Comparison of ENCODE assay signal across 18 mouse cellular contexts in genomic region chr1:189550851-189551250, GRCm38 (mm10).
A peak's percentile ranks its signal among the peaks of the same experiment; 100 is the strongest.
DNase-seq lines count a peak whose midpoint lies in the region; ATAC-seq and TF ChIP-seq lines count a peak whose summit lies in the region.
"Had no signal": no experiment of that assay in that cellular context is flagged by ENCODE, and none has a peak within 500 bp of the region (broad histone marks: within the 10 kb centered on the region; RNA-seq: fewer than 3 reads in every experiment).

No protein-coding gene starts in this region.

- no peaks in the 10 kb centered on the region for H3K27me3 ChIP-seq in hindbrain, embryonic 10.5 days (ENCODE audit: insufficient read depth, poor library complexity, severe bottlenecking)
- H3K27me3 ChIP-seq in hindbrain, embryonic 14.5 days (ENCODE audit: control insufficient read depth, insufficient read depth, low read length): no peaks in the 10 kb centered on the region
- H3K27me3 ChIP-seq in liver, postnatal 0 days (ENCODE audit: insufficient read depth, low read length): no peaks in the 10 kb centered on the region
- no peaks in the 10 kb centered on the region for H3K27me3 ChIP-seq in liver, embryonic 12.5 days (replicated peaks)
- H3K27me3 ChIP-seq in ES-Bruce4 (ENCODE audit: control insufficient read depth, insufficient read depth, low read length, poor library complexity, severe bottlenecking): no peaks in the 10 kb centered on the region
- H3K27me3 ChIP-seq: heart, embryonic 13.5 days; hindbrain, embryonic 12.5 days had no signal

- H3K36me3 ChIP-seq in hindbrain, embryonic 10.5 days: no peaks in the 10 kb centered on the region
- H3K36me3 ChIP-seq in hindbrain, embryonic 14.5 days (replicated peaks; ENCODE audit: control insufficient read depth, insufficient read depth): no peaks in the 10 kb centered on the region
- no peaks in the 10 kb centered on the region for H3K36me3 ChIP-seq in liver, postnatal 0 days (replicated peaks; ENCODE audit: insufficient read depth, low read length)
- H3K36me3 ChIP-seq in liver, embryonic 12.5 days: no peaks in the 10 kb centered on the region
- H3K36me3 ChIP-seq in ES-Bruce4 (ENCODE audit: control insufficient read depth, insufficient read depth, low read length, poor library complexity, severe bottlenecking): no peaks in the 10 kb centered on the region
- H3K36me3 ChIP-seq: heart, embryonic 13.5 days; hindbrain, embryonic 12.5 days; limb, embryonic 12.5 days had no signal

- WGBS in hindbrain, embryonic 10.5 days: 86% methylated on average over 9 of the region's 9 CpGs
- 85% methylated on average over 9 of the region's 9 CpGs for WGBS in hindbrain, embryonic 14.5 days
- 76% methylated on average over 9 of the region's 9 CpGs for WGBS in liver, postnatal 0 days (ENCODE audit: insufficient replicate concordance)
- WGBS in liver, embryonic 12.5 days (ENCODE audit: insufficient replicate concordance): 76% methylated on average over 9 of the region's 9 CpGs

- H3K4me1 ChIP-seq in hindbrain, embryonic 10.5 days (replicated peaks): no peaks in the 10 kb centered on the region
- H3K4me1 ChIP-seq in hindbrain, embryonic 14.5 days (replicated peaks; ENCODE audit: control insufficient read depth, insufficient read depth, low read length): no peaks in the 10 kb centered on the region
- H3K4me1 ChIP-seq in liver, postnatal 0 days (ENCODE audit: insufficient read depth): no peaks in the 10 kb centered on the region
- H3K4me1 ChIP-seq in liver, embryonic 12.5 days: no peaks in the 10 kb centered on the region
- no peaks in the 10 kb centered on the region for H3K4me1 ChIP-seq in ES-Bruce4 (ENCODE audit: control insufficient read depth, insufficient read depth, low read length)
- H3K4me1 ChIP-seq: heart, embryonic 13.5 days; hindbrain, embryonic 12.5 days; limb, embryonic 12.5 days had no signal

- no peak overlapping the region for H3K4me2 ChIP-seq in hindbrain, embryonic 14.5 days (replicated peaks)
- no peak overlapping the region for H3K4me2 ChIP-seq in liver, postnatal 0 days (ENCODE audit: low read depth, low read length)
- no peak overlapping the region for H3K4me2 ChIP-seq in liver, embryonic 12.5 days
- H3K4me2 ChIP-seq: heart, embryonic 13.5 days; hindbrain, embryonic 12.5 days; limb, embryonic 12.5 days had no signal

- H3K4me3 ChIP-seq in hindbrain, embryonic 10.5 days: no peak overlapping the region
- no peak overlapping the region for H3K4me3 ChIP-seq in hindbrain, embryonic 14.5 days (replicated peaks; ENCODE audit: low read length)
- no peak overlapping the region for H3K4me3 ChIP-seq in liver, postnatal 0 days (ENCODE audit: low read depth, low read length)
- H3K4me3 ChIP-seq in liver, embryonic 12.5 days: no peak overlapping the region
- H3K4me3 ChIP-seq in ES-Bruce4 (ENCODE audit: low read depth, low read length): no peak overlapping the region
- H3K4me3 ChIP-seq: heart, embryonic 13.5 days; hindbrain, embryonic 12.5 days; limb, embryonic 12.5 days had no signal

- TF ChIP-seq POLR2A in ES-Bruce4 (IDR thresholded peaks at IDR 0.05; ENCODE audit: insufficient read depth, low read length): no peak
- no peak for TF ChIP-seq POLR2A in brain, embryonic 14.5 days (IDR thresholded peaks at IDR 0.05; ENCODE audit: borderline replicate concordance, extremely low read depth, insufficient read depth, insufficient read length, poor library complexity, severe bottlenecking)

- peaks cover 2% of the 10 kb centered on the region; the same call in 1 of the 2 replicates for H3K9me3 ChIP-seq in hindbrain, embryonic 10.5 days
- no peaks in the 10 kb centered on the region for H3K9me3 ChIP-seq in hindbrain, embryonic 14.5 days (ENCODE audit: control insufficient read depth, low read length)
- no peaks in the 10 kb centered on the region for H3K9me3 ChIP-seq in liver, postnatal 0 days (ENCODE audit: low read length)
- H3K9me3 ChIP-seq in liver, embryonic 12.5 days (replicated peaks): peaks cover 11% of the 10 kb centered on the region; the same call in 1 of the 2 replicates
- no peaks in the 10 kb centered on the region for H3K9me3 ChIP-seq in ES-Bruce4 (replicated peaks; ENCODE audit: control insufficient read depth, insufficient read depth, low read length, poor library complexity, severe bottlenecking)

- peak; percentile 20; the same call in 1 of the 2 replicates for TF ChIP-seq CTCF in liver, postnatal 0 days (IDR thresholded peaks at IDR 0.05; ENCODE audit: low read depth)
- peak; percentile 33 for TF ChIP-seq CTCF in ES-Bruce4 (IDR thresholded peaks at IDR 0.05; ENCODE audit: low read depth, low read length)
- peak; percentile 26; the same call in 1 of the 2 replicates for TF ChIP-seq CTCF in brain, embryonic 14.5 days (IDR thresholded peaks at IDR 0.05; ENCODE audit: borderline replicate concordance, extremely low read depth, insufficient read depth, insufficient read length)

- no peak for ATAC-seq in hindbrain, embryonic 14.5 days (ENCODE audit: low FRiP score)
- no peak for ATAC-seq in liver, postnatal 0 days
- no peak for ATAC-seq in liver, embryonic 12.5 days

- no peak overlapping the region for H3K27ac ChIP-seq in hindbrain, embryonic 10.5 days
- no peak overlapping the region for H3K27ac ChIP-seq in hindbrain, embryonic 14.5 days
- no peak overlapping the region for H3K27ac ChIP-seq in liver, postnatal 0 days (ENCODE audit: low read depth)
- H3K27ac ChIP-seq in liver, embryonic 12.5 days: no peak overlapping the region
- H3K27ac ChIP-seq in ES-Bruce4 (ENCODE audit: insufficient read depth, low read length): no peak overlapping the region
- H3K27ac ChIP-seq: heart, embryonic 13.5 days; hindbrain, embryonic 12.5 days; limb, embryonic 12.5 days had no signal

- peak; percentile 19 for DNase-seq in hindbrain, embryonic 10.5 days (ENCODE audit: low spot score)
- DNase-seq in hindbrain, embryonic 14.5 days (ENCODE audit: low spot score): no peak
- no peak for DNase-seq in liver, postnatal 0 days
- no peak for DNase-seq in brain, embryonic 14.5 days (ENCODE audit: low read depth)
- DNase-seq in yolk sac, embryonic 10.5 days (ENCODE audit: low spot score): no peak
- DNase-seq in frontal cortex, adult 2 months (ENCODE audit: extremely low spot score in 1 of 2, low spot score in 1 of 2): no peak
- DNase-seq: adrenal gland, postnatal 36 days; cerebellum, postnatal 36 days; gastrocnemius, postnatal 14 days; layer of hippocampus, adult 9-11 months; lung, adult 2 months; right cerebral cortex, postnatal 25 days; thymus, adult 2 months had no signal

- no peak for TF ChIP-seq EP300 in liver, postnatal 0 days (IDR thresholded peaks at IDR 0.05; ENCODE audit: low read depth)
- TF ChIP-seq EP300 in ES-Bruce4 (IDR thresholded peaks at IDR 0.05; ENCODE audit: insufficient read depth, low read depth, low read length): no peak

- no peak overlapping the region for H3K9ac ChIP-seq in hindbrain, embryonic 14.5 days
- no peak overlapping the region for H3K9ac ChIP-seq in liver, postnatal 0 days (replicated peaks)
- H3K9ac ChIP-seq in liver, embryonic 12.5 days: no peak overlapping the region
- no peak overlapping the region for H3K9ac ChIP-seq in ES-Bruce4 (ENCODE audit: low read depth, poor library complexity, severe bottlenecking)
- H3K9ac ChIP-seq: heart, embryonic 13.5 days; hindbrain, embryonic 12.5 days; limb, embryonic 12.5 days had no signal
